ENCODE assay signal across 17 mouse cellular contexts in the genomic region with DNA sequence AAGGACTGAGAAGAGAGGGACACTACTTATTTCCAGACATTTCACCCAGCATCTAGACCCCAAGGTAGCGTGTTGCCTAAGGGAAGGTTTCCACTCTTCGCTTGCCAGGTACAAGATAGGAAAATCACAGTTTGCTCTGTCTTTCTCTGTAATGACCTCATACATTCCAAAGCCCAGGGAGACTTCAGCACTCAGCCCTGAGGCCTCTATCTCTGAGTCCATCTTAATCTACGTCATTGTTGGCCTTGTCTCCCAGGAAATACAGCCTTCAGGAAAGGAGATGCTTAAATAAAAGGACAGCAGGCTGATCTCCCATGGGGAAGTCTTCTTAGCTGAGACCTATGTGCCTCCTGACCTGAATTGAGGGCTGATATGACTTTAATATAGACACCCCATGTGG.
"Had no signal": no experiment of that assay in that cellular context is flagged by ENCODE, and none has a peak within 500 bp of the region (broad histone marks: within the 10 kb centered on the region; RNA-seq: fewer than 3 reads in every experiment).

No protein-coding gene starts in this region.

- H3K9ac ChIP-seq: limb, embryonic 12.5 days; liver, embryonic 13.5 days; liver, postnatal 0 days; lung, embryonic 15.5 days; neural tube, embryonic 13.5 days; stomach, embryonic 15.5 days had no signal

- H3K27me3 ChIP-seq: limb, embryonic 12.5 days; liver, embryonic 13.5 days; lung, embryonic 15.5 days; megakaryocyte, embryonic 14.5 days; neural tube, embryonic 13.5 days; stomach, embryonic 15.5 days had no signal

- H3K4me1 ChIP-seq: limb, embryonic 12.5 days had no signal

- H3K4me2 ChIP-seq: limb, embryonic 12.5 days; liver, embryonic 13.5 days; lung, embryonic 15.5 days; midbrain, embryonic 11.5 days; neural tube, embryonic 13.5 days; stomach, embryonic 15.5 days had no signal

- DNase-seq: kidney, postnatal 10 days; kidney, postnatal 4 days; liver; liver, embryonic 13.5 days; liver, postnatal 0 days; lung, postnatal 14 days; retina, postnatal 1 day; thymus, postnatal 4 days had no signal

- ATAC-seq: liver, postnatal 0 days; midbrain, embryonic 16.5 days had no signal

- H3K9me3 ChIP-seq: limb, embryonic 12.5 days; liver, embryonic 13.5 days; lung, embryonic 15.5 days; neural tube, embryonic 13.5 days; stomach, embryonic 15.5 days had no signal

- H3K4me3 ChIP-seq: layer of hippocampus, adult 2 months; limb, embryonic 12.5 days; liver, embryonic 13.5 days; lung, embryonic 15.5 days; megakaryocyte, embryonic 14.5 days; neural tube, embryonic 13.5 days; stomach, embryonic 15.5 days had no signal

- H3K27ac ChIP-seq: layer of hippocampus, adult 2 months; limb, embryonic 12.5 days; liver, embryonic 13.5 days; macrophage; neural tube, embryonic 13.5 days; stomach, embryonic 15.5 days had no signal

- H3K36me3 ChIP-seq: limb, embryonic 12.5 days; liver, embryonic 13.5 days; lung, embryonic 15.5 days; neural tube, embryonic 13.5 days; stomach, embryonic 15.5 days had no signal
